Mouse (Mus musculus): ENCODE data around the gene Nt5c1a.
"Not testable (repeated sequence)": the region's sequence is repeated elsewhere in the genome, so short reads cannot be mapped to it uniquely, and the experiment has no call there.

Nt5c1a gene

DNA sequence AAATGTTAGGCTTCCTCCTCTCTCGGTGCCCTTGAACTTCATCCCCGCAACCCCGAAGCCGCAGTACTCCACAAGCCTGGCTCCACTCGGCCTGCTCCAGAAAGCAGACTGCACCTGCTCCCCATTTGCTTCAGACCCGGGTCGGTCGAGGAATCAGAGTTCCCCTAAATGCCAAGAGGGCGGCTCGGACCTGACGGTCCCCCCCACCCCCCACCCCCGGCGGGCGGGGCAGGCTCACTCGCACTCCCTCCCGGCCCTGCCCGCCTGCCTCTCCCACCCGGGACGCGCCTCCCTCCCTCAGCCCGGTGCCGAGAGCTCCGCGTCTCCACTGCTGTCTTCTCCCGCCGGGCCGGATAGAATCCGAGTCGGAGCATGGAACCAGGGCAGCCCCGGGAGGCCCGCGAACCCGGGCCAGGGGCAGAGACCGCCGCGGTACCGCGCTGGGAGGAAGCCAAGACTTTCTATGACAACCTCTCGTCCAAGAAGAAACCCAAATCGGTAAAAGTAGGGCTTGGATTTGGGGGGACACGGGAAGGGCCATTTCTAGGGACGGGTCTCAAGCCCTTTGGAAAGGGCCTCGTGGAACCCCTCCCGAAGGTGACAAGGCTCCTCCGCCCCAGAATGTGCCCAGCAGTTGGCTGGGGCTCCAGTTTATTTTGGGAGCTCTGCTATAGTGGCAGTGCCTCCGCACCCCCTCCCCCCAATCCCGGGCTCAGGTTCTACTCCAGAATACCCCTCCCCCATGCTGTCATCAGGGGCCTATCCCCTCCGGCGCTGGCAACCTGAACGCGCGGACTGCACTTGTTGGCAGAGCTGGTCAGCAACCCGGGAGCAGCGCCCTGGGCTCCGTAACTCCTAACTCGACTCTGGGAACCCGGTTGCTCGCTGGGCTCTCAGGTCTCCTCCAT lies at the start of gene Nt5c1a:
Gene Nt5c1a (plus strand): TSS at position 319 of the 908 bp plus-strand sequence.
- peak; percentile 82 to 86 for DNase-seq

- DNase-seq = no peak
These were observed 49.3 kb upstream of the Nt5c1a start for GRCm38 (mm10) chr4:123152003-123152402.

GRCm38 (mm10) chr4:123152976-123153375 lies 48.3 kb upstream of the Nt5c1a start:
- DNase-seq = no peak

DNA sequence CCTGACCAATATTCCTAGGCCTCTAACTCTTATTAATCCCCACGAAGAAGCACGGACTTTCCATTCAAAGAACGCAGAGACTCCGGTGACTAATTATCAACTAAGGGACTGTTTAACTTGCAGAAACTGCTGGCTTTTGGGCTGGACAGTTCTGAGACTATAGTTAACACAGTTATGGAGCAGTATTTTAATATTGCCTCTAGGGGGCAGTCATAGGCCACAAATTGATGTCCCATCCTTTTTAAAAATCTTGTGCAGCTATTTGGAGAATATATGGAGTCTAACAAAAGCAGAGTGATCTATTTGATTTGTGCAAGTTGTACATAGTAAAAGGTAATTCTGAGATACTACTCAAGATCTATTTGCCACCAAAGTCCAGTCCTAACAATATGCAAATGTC lies 46.3 kb upstream of the Nt5c1a start:
- DNase-seq = peak; percentile 14 to 41

GRCm38 (mm10) chr4:123155427-123155826 lies 45.9 kb upstream of the Nt5c1a start:
- DNase-seq = no peak

DNA sequence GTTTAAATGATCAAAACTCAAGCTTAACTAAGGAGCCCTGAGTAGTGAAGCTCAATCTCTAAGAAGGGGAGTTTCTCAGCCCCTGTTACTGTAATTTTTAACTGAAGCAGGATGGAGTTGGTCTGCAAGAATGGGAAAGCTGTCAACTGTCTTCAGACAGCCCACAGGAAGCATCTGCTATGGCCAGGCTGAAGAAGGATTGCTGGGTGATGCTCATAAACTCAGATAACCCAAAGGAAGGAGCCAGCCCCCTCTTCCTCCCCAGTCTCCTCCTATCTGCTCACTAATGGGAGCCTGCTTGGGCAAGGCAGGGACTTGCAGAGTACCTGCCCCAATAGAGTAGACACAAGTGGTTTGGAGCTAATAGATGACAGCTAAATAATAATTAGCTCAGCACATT lies 45.5 kb upstream of the Nt5c1a start:
- no peak for DNase-seq

DNA sequence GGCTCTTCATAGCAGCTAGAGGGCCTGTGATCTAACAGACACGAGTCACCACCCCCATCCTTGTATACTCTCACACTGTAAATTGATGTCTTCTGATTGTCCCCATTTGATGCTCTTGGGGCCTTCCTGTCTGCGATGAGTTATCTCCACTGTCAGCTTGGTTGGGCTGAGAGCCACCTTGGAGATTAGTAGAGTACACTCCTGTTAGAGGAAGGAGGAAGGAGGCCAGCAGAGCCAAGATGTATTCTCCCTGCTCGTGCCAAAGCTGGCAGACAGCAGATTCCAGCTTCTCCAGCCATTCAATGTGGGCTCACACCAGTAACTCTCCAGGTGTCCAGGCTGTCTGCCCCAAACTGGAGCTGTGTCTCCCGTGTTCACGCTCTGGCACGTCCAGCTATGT lies 40.7 kb upstream of the Nt5c1a start:
- no peak for DNase-seq

DNA sequence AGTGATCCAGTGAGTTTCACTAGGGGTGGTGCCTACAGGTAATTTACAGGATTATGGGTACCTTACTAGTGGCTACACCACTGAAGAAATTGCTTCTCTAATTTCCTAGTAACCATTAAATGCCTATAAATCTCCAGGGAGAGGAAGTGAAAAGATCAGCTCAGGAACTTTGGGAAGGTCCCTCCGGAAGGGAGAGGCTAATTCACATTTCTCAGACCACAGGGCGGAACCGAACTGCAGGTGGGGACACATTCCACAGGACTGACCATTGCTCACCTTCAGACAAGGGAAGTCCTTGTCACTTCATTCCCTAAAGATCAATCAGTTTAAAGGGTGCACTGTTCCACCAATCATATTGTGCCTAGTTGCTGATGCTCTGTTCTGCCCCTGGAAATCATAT lies 40.1 kb upstream of the Nt5c1a start:
- not testable (repeated sequence) for DNase-seq

DNA sequence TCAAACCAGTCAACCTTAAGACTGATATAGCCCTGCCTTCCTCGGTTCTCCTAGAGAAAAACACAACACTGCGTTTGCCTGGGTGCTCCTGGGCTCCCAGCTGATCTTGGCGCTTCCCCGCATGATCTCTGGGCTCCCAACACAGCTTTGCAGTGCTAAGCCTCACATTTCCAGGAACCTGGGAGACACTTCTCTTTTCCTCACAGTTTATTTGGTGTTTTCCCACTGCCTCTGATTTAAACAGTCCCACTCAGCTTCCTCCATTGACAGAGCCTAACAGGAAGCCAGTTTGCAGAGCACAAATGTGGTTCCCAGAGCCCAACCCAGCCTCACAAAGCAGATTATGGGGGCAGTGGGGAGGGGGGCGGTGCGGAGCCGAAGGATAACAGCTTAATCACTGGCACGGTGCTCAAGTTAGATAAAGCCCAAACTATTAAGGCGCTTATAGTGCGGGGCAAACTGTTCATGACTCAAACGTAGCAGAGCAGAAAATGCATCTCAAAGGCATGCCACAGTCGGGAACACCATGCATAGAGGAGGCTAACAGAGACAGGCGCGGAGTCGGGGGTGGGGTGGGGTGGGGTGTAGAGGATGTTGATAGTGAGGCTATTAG lies 38.9 kb upstream of the Nt5c1a start:
- DNase-seq = no peak

- no peak for DNase-seq
These were observed 37.1 kb upstream of the Nt5c1a start for GRCm38 (mm10) chr4:123164157-123164556.

- no peak for DNase-seq
These were observed 29.5 kb upstream of the Nt5c1a start for GRCm38 (mm10) chr4:123171811-123172210.

- DNase-seq = peak; percentile 52 to 64
These were observed 18.7 kb upstream of the Nt5c1a start, which contains the start of gene Hpcal4 for GRCm38 (mm10) chr4:123182328-123183238. Hpcal4 (plus strand) TSS chr4:123183227.

DNA sequence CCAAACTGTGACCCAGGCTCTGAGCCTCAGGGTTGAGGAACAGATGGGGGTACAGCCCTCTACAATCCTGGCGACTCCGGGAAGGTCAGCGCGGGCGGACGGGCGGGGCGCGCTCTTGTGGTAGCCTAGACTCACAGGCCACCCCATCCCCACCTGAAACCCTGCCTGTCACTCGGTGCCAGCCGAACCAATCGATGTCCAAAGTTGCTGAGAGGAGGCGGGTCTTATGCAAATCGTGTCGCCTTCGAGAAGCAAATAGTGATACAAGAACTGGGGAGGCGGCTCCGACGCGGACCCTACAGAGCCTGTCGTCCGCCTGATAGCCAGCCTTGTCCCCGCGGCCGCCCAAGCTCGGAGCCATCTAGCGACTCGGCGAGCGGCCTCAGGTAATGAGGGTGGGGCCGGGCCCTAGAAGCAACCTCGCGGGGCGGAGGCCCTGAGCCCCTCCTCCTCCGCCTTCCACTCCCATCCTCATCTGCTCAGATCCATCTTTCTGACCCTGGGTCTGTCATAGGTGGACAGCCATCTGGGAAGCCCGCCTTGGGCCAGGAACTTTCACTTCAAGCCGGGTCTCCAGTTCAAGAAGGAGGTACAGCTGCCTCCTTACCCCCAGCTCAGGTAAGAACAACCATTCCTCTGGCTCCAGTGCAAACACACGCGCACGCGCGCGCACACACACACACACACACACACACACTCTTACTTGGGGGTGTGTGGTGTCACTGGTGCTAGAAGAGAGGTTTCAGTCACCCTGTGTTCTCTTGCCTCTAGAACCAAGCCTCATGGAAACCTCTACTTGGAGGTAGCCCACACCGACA lies 17.9 kb upstream of the Nt5c1a start:
- peak; percentile 91 to 92 for DNase-seq

DNA sequence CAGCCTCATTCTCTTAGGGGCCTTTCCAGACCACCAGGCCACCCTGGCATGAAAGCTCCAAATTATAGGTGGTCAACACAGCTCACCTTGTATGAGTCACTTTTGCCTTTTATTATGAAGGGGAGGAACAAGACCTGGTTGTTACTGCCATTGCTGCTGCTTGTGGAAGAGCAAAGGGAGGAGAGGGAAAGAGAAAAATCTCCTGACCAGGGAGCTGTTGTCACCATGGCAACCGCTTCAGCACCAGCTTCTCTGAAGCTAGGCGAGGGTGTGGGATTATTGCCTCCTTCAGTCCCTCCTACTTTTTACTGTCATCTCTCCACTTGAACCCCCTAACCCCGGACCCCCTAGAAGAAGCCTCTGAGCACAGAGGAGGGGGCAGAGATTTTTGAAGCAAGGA lies 16.5 kb upstream of the Nt5c1a start:
- DNase-seq = no peak

- DNase-seq = no peak
These were observed 9.0 kb upstream of the Nt5c1a start for GRCm38 (mm10) chr4:123192336-123192735.

GRCm38 (mm10) chr4:123193791-123194190 lies 7.5 kb upstream of the Nt5c1a start:
- DNase-seq = no peak

GRCm38 (mm10) chr4:123196695-123197094 lies 4.6 kb upstream of the Nt5c1a start:
- no peak for DNase-seq

DNA sequence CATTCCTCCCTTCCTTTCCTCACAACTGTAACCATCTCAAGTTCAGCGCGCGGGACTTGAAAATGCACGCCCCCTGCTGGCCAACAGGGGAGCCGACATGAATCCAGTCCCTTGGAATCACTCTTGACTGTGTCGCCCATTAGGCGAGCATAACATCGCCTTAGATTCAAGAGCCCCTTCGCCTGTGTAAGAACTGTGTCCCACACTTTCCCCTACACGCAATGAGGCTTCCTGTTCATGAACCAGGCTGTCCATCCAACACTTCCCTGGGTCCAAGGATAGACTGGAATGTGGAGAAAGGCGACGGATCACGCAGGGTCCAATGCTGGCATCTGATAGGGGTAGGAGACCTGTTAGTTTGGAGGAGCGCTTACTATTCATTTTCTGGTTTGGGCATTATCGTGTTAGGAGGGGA lies 526 bp upstream of the Nt5c1a start:
- peak; percentile 84 to 88 for DNase-seq

DNA sequence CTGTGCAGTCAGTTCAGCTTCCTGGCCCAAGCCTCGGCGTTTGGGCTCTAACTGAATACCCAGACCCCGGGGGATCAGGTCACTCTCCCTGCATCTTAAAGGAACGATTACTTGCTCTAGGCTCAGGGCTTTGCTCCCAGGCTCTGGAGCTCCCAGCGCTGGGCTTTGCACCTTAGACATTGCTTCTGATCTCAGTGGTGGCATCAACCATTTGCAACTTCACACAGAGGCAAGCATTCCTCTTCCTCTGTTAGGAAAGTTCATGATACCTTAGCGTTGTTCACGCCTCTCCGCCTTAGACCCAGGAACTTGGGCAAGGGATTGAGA lies 753 bp downstream of the Nt5c1a start:
- DNase-seq = no peak

DNA sequence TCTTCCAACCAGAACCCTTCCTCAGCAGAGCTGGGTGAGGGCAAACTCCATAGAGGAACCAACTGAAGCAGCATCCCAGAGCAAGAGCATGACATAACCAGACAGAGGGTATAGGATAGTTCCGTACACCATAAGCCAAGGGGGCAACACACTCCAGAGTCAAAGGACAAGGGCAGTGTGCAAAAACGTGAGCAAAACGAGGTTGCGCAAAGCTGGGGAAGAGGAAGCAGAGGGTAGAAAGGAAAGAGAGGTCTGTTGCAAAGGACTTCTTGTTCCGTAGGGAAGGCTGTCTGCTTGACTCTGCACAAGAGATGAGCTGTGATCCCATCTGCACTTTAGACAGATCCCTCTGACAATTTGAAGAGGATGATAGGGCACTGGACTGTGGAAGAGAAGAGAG lies 6.0 kb downstream of the Nt5c1a start:
- no peak for DNase-seq

GRCm38 (mm10) chr4:123210996-123211395 lies 9.7 kb downstream of the Nt5c1a start:
- no peak for DNase-seq

DNA sequence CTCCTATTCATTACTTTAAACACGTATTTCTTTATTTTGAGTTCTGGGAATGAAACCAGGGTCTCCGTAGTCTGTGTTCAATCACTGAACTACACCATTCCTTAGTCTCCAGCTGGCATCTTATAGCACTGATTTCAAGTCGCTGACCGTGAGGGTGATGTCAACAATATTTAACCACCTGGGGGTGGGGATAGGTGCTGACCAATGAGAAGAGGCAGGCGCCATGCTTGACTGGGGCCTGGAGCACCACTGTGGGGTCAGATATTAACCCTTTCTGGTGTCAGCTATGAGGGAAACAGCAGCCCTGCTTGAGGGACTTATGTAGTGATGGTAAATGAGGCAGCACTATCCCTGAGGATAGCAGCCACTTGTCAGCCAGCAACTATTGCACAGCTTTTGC lies 10.1 kb downstream of the Nt5c1a start:
- no peak for DNase-seq

All from cerebellum, postnatal 25 days (tissue).